Mouse (Mus musculus): ENCODE results near the gene Cnbp. TPM values are rescaled to one million over a fixed set of nuclear protein-coding genes. Genes with fewer than 3 reads are reported as not detected.

Gene Cnbp
- polyA plus RNA-seq, 2 experiments = 460 to 1,108 TPM

DNA sequence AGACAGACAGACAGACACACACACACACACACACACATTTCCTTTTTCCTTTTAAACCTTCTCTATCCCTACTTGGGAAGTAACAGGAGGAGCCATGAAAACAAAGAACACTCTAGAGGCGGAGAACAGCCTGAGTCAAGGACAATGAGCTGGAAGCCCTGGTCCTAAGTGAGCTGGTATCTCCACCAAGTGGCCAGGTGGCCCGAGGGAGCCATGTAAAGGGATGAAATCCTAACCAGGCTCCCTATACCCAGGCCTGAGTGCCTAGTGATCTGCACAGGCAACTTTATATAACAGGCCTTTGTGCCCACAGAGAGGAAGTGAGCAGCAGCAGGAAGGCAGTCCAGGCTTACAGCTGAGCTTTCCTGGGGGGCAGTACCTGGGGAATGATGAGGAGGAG, 44.0 kb downstream of the Cnbp start:
- no peak for TF ChIP-seq POLR2A (IDR thresholded peaks at IDR 0.05; ENCODE audit: borderline replicate concordance, extremely low read depth, insufficient read depth, insufficient read length)
- ATAC-seq (ENCODE audit: low FRiP score, low read depth) (no peak), DNase-seq (ENCODE audit: low spot score) (no peak)
- Histone ChIP-seq H3K4me3 (replicated peaks; ENCODE audit: low read length) (no peak overlapping the region), H3K27ac (replicated peaks; ENCODE audit: low read depth, low read length) (no peak overlapping the region), H3K36me3 (ENCODE audit: control insufficient read depth, insufficient read depth, low read length) (0 out of 2 replicates have a peak, but pooled peaks cover 3% of the 10 kb centered on the region), H3K4me1 (ENCODE audit: control insufficient read depth, insufficient read depth, low read length) (peaks cover 6% of the 10 kb centered on the region; the same call in 1 of the 2 replicates), H3K27me3 (ENCODE audit: control insufficient read depth, insufficient read depth, low read length) (no peaks in the 10 kb centered on the region), H3K9me3 (ENCODE audit: control insufficient read depth, low read length) (no peaks in the 10 kb centered on the region), H3K4me2 (replicated peaks; ENCODE audit: low read depth, low read length, severe bottlenecking) (no peak overlapping the region), H3K9ac (ENCODE audit: low read depth, low read length, severe bottlenecking) (no peak overlapping the region)
- 59% methylated on average over 2 of the region's 2 CpGs for WGBS

DNA sequence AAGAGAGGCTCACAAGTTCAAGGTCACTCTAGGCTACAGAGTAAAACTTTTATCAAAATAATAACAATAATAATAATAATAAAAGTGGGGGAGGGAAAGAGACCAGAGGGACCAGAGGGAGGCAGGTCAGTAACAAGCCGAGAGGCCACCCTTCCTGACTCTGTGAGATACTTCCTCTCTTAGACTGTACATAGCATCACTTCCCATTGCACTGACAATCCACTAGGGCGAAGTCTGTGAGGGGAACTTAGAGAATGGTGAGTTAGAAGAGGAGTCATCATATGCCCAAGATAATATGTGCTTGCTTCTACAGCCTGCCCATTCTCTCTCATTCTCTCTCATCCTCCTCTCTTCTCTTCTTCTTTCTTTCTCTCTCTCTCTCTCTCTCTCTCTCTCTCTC, 44.9 kb downstream of the Cnbp start:
- peaks cover 6% of the 10 kb centered on the region; the same call in 1 of the 2 replicates for H3K4me1 ChIP-seq (ENCODE audit: control insufficient read depth, insufficient read depth, low read length)
- H3K4me3 ChIP-seq (replicated peaks; ENCODE audit: low read length) = no peak overlapping the region
- DNase-seq (ENCODE audit: low spot score) (no peak), ATAC-seq (ENCODE audit: low FRiP score, low read depth) (no peak)
- H3K4me2 ChIP-seq (replicated peaks; ENCODE audit: low read depth, low read length, severe bottlenecking) = no peak overlapping the region
- no peak for TF ChIP-seq POLR2A (IDR thresholded peaks at IDR 0.05; ENCODE audit: borderline replicate concordance, extremely low read depth, insufficient read depth, insufficient read length)
- H3K9ac ChIP-seq (ENCODE audit: low read depth, low read length, severe bottlenecking) = no peak overlapping the region
- H3K27ac ChIP-seq (replicated peaks; ENCODE audit: low read depth, low read length) = no peak overlapping the region
- no peaks in the 10 kb centered on the region for H3K27me3 ChIP-seq (ENCODE audit: control insufficient read depth, insufficient read depth, low read length)
- 0 out of 2 replicates have a peak, but pooled peaks cover 3% of the 10 kb centered on the region for H3K36me3 ChIP-seq (ENCODE audit: control insufficient read depth, insufficient read depth, low read length)
- 82% methylated on average over 2 of the region's 2 CpGs for WGBS
- H3K9me3 ChIP-seq (ENCODE audit: control insufficient read depth, low read length) = no peaks in the 10 kb centered on the region

DNA sequence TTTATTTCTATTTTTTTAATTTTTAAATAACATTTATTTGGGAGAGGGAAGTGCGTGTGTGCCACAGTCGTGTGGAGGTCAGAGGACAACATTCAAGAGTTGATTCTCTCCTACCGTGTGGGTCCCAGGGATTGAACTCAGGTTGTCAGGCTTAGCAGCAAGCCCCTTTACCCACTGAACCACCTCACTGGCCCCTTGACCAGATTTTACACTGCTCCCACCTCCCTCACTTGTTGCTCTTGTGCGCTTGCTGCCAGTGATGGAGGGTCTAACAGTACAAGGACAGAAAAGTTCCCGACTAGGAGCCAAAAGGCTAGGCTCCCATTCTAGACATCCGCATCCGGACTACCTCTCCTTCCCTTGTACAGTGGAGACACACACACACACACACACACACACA, 45.5 kb downstream of the Cnbp start:
- Histone ChIP-seq H3K27me3 (ENCODE audit: control insufficient read depth, insufficient read depth, low read length) (no peaks in the 10 kb centered on the region), H3K4me1 (ENCODE audit: control insufficient read depth, insufficient read depth, low read length) (peaks cover 6% of the 10 kb centered on the region; the same call in 1 of the 2 replicates), H3K9ac (ENCODE audit: low read depth, low read length, severe bottlenecking) (no peak overlapping the region), H3K36me3 (ENCODE audit: control insufficient read depth, insufficient read depth, low read length) (0 out of 2 replicates have a peak, but pooled peaks cover 3% of the 10 kb centered on the region), H3K4me2 (replicated peaks; ENCODE audit: low read depth, low read length, severe bottlenecking) (no peak overlapping the region), H3K4me3 (replicated peaks; ENCODE audit: low read length) (no peak overlapping the region), H3K9me3 (ENCODE audit: control insufficient read depth, low read length) (no peaks in the 10 kb centered on the region), H3K27ac (replicated peaks; ENCODE audit: low read depth, low read length) (no peak overlapping the region)
- no peak for ATAC-seq (ENCODE audit: low FRiP score, low read depth)
- WGBS = 88% methylated on average over 7 of the region's 7 CpGs
- no peak for DNase-seq (ENCODE audit: low spot score)
- TF ChIP-seq POLR2A (IDR thresholded peaks at IDR 0.05; ENCODE audit: borderline replicate concordance, extremely low read depth, insufficient read depth, insufficient read length) = no peak

DNA sequence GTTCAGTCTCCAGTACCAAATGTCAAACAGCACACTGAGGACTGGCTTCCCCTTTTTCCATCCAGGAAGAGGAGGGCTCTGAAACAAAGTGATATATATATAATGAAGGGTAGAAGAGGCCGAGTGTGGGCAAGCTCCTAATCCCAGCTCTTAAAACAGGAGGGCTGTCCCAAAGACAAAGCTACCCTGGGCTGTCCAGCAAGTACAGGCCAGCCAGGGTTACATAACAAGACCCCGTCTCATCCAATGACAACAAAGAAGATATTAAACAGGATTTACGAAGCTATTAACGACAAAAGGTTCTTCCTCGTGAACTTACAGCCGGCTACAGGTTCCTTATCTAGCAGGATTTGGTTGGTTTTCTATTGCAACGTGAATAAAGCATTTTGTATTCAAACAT, 46.0 kb downstream of the Cnbp start:
- DNase-seq (ENCODE audit: low spot score) = no peak
- WGBS = 73% methylated on average over 7 of the region's 7 CpGs
- no peak overlapping the region for H3K9ac ChIP-seq (ENCODE audit: low read depth, low read length, severe bottlenecking)
- ATAC-seq (ENCODE audit: low FRiP score, low read depth) = no peak
- H3K4me1 ChIP-seq (ENCODE audit: control insufficient read depth, insufficient read depth, low read length) = peaks cover 1% of the 10 kb centered on the region; the same call in 1 of the 2 replicates
- TF ChIP-seq POLR2A (IDR thresholded peaks at IDR 0.05; ENCODE audit: borderline replicate concordance, extremely low read depth, insufficient read depth, insufficient read length) = no peak
- H3K36me3 ChIP-seq (ENCODE audit: control insufficient read depth, insufficient read depth, low read length) = 0 out of 2 replicates have a peak, but pooled peaks cover 3% of the 10 kb centered on the region
- no peaks in the 10 kb centered on the region for H3K27me3 ChIP-seq (ENCODE audit: control insufficient read depth, insufficient read depth, low read length)
- H3K4me3 ChIP-seq (replicated peaks; ENCODE audit: low read length) = no peak overlapping the region
- H3K27ac ChIP-seq (replicated peaks; ENCODE audit: low read depth, low read length) = no peak overlapping the region
- H3K4me2 ChIP-seq (replicated peaks; ENCODE audit: low read depth, low read length, severe bottlenecking) = no peak overlapping the region
- H3K9me3 ChIP-seq (ENCODE audit: control insufficient read depth, low read length) = no peaks in the 10 kb centered on the region

DNA sequence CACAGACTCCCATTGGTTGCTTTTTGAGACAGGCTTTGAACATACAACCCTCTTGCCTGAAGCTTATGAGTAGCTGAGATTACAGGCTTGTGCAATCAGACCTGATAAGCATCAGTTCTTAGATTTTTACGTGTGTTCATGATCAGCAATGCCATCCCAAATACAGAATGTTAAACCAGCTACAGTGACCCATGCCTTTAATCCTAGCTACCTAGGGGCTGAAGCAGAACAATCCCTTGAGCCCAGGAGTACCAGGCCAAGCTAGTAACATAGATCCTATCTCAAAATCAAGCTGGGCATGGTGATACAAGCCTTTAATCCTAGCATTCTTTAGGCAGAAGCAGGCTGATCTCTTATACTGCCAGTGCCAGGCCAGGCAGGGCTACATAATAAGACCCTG, 46.9 kb downstream of the Cnbp start:
- H3K9me3 ChIP-seq (ENCODE audit: control insufficient read depth, low read length) = no peaks in the 10 kb centered on the region
- 77% methylated on average over 1 of the region's 1 CpGs for WGBS
- H3K27me3 ChIP-seq (ENCODE audit: control insufficient read depth, insufficient read depth, low read length) = no peaks in the 10 kb centered on the region
- no peak overlapping the region for H3K4me2 ChIP-seq (replicated peaks; ENCODE audit: low read depth, low read length, severe bottlenecking)
- ATAC-seq (ENCODE audit: low FRiP score, low read depth) (no peak), DNase-seq (ENCODE audit: low spot score) (no peak)
- H3K36me3 ChIP-seq (ENCODE audit: control insufficient read depth, insufficient read depth, low read length) = 0 out of 2 replicates have a peak, but pooled peaks cover 10% of the 10 kb centered on the region
- H3K9ac ChIP-seq (ENCODE audit: low read depth, low read length, severe bottlenecking) = no peak overlapping the region
- H3K27ac ChIP-seq (replicated peaks; ENCODE audit: low read depth, low read length) = no peak overlapping the region
- TF ChIP-seq POLR2A (IDR thresholded peaks at IDR 0.05; ENCODE audit: borderline replicate concordance, extremely low read depth, insufficient read depth, insufficient read length) = no peak
- no peak overlapping the region for H3K4me3 ChIP-seq (replicated peaks; ENCODE audit: low read length)
- no peaks in the 10 kb centered on the region for H3K4me1 ChIP-seq (ENCODE audit: control insufficient read depth, insufficient read depth, low read length)

DNA sequence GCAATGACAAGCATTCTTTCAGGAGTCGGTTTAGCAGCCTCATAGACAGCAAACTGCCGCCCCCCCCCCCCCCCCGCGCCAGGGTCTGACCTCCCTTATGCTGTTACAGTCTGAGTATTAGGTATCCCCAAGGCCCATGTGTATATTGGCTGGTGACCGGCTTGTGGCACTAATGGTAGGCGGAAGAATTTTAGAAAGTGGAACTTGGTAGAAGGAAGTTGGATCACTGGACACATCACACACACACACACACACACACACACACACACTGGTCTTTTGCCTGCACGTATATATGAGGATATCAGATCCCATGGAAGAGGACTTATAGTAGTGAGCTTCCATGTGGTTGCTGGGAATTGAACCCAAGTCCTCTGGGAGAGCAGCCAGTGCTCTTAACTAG, 48.4 kb downstream of the Cnbp start:
- H3K9ac ChIP-seq (ENCODE audit: low read depth, low read length, severe bottlenecking) = no peak overlapping the region
- no peaks in the 10 kb centered on the region for H3K9me3 ChIP-seq (ENCODE audit: control insufficient read depth, low read length)
- ATAC-seq (ENCODE audit: low FRiP score, low read depth) = no peak
- no peaks in the 10 kb centered on the region for H3K4me1 ChIP-seq (ENCODE audit: control insufficient read depth, insufficient read depth, low read length)
- 77% methylated on average over 5 of the region's 7 CpGs for WGBS
- H3K4me2 ChIP-seq (replicated peaks; ENCODE audit: low read depth, low read length, severe bottlenecking) = no peak overlapping the region
- H3K36me3 ChIP-seq (ENCODE audit: control insufficient read depth, insufficient read depth, low read length) = 0 out of 2 replicates have a peak, but pooled peaks cover 6% of the 10 kb centered on the region
- no peak overlapping the region for H3K27ac ChIP-seq (replicated peaks; ENCODE audit: low read depth, low read length)
- no peaks in the 10 kb centered on the region for H3K27me3 ChIP-seq (ENCODE audit: control insufficient read depth, insufficient read depth, low read length)
- DNase-seq (ENCODE audit: low spot score) = no peak
- TF ChIP-seq POLR2A (IDR thresholded peaks at IDR 0.05; ENCODE audit: borderline replicate concordance, extremely low read depth, insufficient read depth, insufficient read length) = no peak
- H3K4me3 ChIP-seq (replicated peaks; ENCODE audit: low read length) = no peak overlapping the region
